Mouse (Mus musculus) right cerebral cortex, postnatal 4 days (tissue): Measurements from ENCODE around the gene Ulk1.

Source experiments
- DNase-seq: peaks from one replicate; pipeline ENCODE4 v3.0.0-alpha.2; 2022

The Ulk1 gene

DNA sequence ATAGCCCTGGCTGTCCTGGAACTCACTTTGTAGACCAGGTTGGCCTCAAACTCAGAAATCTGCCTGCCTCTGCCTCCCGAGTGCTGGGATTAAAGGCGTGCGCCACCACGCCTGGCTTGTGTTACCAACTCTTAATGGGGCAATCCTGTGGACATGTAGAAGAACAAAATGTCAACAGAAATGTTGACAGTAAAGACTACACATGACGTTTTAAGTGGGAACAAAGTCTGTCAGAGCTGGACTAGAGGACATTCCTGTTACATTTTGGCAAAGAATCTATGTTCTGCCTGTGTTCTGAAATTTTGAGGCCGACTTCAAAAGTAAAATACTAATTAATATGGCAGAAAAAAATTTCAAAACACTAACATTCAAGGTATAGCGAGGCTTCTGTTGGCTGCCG, 46.0 kb downstream of the Ulk1 start:
- no peak for DNase-seq

DNA sequence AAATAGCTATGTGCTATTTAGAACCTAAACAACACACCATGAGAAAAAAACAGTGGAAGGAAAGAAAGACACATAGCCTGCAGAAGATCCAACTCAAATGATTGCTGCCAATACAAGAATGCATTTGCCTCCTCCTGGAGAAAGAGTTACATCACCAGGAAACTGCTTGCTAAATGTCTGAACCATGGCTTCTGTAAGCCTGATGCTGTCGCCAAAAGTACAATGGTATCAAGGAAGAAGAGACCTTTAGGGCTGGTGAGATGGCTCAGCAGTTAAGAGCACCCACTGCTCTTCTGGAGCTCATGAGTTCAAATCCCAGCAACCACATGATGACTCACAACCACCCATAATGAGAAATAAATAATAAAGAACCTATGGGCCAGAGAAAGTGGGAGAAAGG, 64.9 kb downstream of the Ulk1 start:
- DNase-seq = no peak

DNA sequence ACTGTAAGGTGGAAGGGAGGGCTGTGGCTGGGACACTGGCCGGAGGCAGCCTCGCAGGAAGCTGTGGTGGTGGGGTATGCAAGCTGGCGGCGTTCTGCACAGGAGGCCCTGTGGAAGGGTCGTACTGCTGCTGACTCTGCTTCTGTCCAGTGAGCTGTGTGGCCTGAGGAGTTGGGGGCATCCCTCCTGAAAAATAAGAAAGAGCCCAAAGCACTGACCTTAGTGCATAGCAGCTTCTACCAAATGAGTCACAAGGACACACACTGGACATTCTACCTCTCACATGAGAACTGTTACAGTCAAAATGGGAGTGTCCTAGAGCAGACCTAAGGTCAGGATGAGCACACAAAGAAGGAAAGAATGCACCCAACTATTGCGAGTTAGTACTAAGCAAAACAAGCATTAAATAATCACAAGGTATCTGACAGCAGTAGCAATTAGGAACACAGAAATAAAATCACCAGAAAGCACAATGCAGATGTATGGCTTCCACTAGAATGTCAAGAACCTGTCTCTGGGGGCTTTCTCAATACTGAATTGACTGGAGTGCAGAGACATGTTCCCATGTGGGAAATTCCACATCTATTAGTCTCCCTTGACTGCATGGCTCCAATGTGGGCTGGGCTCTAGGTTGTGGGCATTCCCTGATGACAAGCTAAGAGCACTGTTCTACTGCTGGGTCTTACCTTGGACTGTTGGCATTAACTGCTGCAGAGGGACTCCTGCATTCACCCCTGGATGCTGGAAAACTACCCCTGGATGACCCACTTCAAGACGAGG, 70.2 kb downstream of the Ulk1 start:
- DNase-seq = no peak

DNA sequence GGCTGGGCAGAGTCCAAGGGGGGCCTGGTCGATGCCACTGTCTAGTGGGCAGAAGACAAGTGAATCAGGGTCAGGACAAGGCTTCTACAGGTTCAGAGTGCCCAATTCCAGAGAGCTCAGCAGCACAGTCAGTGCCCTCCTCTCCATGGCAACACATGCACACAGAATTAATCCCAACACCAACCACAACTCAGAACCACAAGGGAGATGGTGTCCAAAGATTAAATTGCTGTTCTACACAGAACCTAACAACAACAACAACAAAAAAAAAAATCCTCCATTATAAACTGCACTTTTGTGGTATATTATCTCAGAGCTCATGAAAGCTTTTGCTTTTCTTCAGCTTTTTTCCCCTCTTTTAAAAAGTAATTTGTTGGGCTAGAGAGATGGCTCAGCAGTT, 74.3 kb downstream of the Ulk1 start:
- DNase-seq = no peak
